Mouse (Mus musculus): Measurements from ENCODE around the gene Foxe3.

Gene Foxe3

DNA sequence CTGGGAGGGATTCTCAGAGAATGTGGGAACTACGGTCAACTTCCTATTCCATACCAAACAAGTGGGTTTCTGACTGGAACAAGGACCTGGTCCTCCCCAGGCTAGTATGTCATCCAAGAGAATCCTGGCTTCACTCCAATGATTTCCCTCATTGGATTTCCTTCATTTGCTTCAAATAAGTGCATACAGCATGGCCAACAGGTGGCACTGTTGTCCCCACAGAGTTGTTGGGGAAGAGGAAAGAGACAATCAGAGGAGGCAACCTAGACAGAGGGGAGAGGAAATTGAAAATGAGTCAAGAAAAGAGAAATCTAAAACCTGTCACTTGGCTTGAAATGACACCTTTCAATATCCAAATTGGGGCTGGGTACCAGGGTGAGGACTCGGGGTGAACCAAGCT lies 8.7 kb downstream of the Foxe3 start:
- DNase-seq (ENCODE audit: low spot score in 2 of 2) = peak in 1 of 2 experiments; percentile 21

DNA sequence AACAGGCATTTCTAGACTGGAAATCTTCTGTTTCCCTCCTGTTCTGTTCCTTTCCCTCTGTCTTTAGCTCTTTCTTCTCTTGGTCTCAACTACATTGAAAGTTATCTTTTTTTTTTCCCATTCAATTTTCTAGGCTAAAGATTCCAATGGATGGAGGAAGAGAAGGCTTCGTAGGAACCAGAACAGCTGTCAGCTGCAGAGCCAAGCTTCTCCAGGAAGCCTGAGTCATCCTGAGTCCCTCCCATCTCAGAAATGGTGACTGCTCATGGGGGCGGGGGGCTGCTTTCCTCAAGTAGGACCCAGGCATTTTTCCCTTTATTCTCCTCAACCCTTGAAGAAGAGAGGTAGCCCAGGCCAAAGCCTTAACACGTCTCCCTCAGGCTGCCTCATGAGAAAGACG lies 9.8 kb downstream of the Foxe3 start:
- DNase-seq (ENCODE audit: low spot score in 2 of 2) = no peak

DNA sequence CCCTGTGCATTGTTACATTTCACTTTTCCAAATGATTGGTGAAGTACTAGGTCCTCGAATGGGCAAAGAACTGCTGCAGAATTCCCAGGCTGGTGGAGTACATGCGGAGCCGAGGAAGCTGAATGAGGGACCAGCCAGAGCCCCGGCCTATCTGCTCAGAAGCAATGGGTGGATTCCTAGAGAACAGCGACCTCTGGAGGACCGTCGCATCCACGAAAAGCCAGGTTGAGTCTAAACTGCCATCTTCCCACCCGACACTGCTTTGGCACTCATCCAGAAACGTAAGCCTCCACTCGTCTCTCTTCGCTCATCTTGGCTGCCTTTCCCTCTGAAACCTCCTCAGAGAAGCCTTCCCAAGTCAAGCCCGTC lies 12.2 kb downstream of the Foxe3 start:
- peak in 1 of 2 experiments; percentile 24 for DNase-seq (ENCODE audit: low spot score in 2 of 2)

DNA sequence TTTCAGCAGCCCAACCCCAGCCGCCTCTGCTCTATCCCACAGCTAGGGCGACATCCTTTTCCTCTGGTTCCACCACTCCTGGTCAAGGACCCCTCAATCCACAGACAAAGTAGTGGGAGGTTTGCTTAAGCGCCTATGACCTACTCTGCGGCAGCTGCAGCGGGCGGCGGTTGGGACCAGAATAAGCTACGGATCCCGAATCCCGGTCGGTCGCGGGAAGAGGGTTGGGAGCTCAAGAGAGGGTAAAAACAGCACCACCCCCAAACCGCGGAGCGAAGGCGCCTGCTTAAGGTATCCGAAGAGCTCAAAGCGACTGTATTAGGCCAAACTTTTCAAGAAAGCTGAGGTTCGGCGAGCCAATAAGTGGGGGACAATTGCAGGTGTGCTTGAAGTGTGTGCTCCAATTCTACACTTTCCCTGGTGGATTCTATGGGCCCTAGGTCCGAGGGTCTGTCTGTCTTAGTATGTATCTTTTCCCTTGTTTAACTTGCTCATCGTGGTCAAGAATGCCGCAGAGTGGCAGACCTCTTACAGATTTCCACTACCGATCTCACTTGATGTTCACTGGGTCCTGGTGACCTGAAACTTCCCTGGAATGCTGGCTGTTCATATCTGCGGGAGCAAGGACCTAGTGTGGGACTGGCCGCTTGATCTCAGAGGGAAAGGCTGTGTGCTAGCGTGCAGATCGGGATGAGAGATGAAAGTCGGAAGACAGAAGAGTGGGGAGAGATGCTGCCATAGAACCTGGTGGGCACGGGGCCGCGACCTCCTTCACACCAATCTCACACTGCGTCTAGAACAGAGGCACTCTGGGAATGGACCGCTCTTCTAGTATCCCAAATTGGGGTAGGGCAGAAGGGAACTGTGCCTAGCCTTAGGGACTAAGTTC lies 12.9 kb downstream of the Foxe3 start:
- DNase-seq (ENCODE audit: low spot score in 2 of 2) = no peak

DNA sequence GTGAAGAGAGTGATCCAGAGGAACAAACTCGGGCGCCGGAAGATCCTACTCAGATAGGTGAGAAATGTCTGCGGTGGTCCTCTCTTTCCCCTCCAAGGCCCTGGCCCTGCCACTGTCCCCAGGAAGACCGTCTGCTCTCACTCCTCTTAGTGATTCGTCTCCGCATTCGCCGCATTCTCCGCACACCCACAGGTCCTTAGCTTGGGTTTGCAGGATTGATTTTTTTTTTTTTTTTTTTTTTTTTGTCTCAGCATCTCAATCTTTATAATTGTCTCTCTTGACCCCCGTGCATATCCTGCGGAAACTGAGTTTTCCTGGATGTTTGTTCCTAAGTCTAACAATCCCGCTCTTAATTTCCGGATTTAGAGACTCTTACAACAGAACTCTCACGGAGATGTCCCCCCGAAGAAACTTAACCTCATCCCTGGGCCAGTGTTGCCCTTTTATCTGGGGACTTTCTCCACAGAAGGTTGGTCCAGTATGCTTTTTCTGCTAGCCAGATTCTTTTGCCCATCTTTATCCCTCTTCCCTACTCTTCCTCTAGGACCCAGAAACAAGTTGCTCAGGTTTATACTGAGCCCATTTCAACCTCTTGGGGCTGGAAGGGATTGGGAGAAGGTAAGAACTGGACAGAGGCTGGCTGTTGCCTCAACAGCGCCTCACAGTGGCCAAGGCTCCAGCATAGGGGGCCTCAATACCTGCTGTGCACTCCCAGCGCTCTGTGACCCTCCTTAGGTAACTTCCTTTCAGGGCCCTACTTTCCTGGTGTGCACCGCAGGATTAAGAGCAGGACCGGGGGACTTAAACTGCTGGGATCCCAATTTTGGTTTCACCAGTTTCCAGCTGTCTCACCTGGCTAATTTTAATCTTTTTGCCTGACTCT lies 16.0 kb downstream of the Foxe3 start:
- DNase-seq (ENCODE audit: low spot score in 2 of 2) = peak; percentile 11 to 25

DNA sequence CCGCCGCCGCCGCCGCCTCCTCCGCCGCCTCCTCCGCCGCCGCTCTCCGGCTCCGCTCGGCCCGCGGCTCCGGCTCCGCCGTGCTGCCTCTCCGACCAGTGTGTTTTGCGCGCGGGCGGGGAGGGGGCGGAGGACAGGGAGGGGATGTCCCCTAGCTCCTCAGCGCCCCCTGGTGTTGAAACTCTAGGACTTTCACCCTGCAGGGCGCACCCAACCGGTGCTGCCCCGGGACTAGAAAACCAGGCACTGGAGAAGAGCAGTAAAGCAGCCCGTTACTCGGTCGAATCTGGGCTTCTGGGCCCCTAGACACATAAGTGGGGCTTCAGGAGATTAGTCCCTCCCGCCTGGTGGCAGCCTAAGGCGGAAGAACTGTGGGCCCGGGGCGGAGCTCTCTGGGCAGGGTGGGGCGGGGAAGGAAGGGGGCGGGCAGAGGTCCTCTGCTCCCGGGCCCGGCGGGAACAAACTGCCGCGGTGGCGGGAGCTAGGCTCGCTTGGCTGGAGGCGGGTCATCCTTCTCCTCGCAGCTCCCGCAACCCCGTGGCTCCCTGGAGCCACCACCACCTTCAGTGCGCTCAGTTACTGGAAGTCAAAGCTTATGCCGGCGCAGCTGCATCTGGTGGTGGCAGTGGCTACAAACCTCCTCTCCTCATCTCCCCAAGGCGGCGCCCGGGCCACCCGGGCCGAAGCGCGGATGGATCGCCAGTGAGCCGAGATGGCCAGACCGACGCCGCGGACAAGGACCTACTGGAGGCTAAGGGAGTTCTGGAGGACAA lies 16.8 kb downstream of the Foxe3 start, which contains the start of gene Foxd2:
Gene Foxd2 (minus strand): TSS at position 45 of the 773 bp plus-strand sequence.
- peak; percentile 87 to 89 for DNase-seq (ENCODE audit: low spot score in 2 of 2)

DNA sequence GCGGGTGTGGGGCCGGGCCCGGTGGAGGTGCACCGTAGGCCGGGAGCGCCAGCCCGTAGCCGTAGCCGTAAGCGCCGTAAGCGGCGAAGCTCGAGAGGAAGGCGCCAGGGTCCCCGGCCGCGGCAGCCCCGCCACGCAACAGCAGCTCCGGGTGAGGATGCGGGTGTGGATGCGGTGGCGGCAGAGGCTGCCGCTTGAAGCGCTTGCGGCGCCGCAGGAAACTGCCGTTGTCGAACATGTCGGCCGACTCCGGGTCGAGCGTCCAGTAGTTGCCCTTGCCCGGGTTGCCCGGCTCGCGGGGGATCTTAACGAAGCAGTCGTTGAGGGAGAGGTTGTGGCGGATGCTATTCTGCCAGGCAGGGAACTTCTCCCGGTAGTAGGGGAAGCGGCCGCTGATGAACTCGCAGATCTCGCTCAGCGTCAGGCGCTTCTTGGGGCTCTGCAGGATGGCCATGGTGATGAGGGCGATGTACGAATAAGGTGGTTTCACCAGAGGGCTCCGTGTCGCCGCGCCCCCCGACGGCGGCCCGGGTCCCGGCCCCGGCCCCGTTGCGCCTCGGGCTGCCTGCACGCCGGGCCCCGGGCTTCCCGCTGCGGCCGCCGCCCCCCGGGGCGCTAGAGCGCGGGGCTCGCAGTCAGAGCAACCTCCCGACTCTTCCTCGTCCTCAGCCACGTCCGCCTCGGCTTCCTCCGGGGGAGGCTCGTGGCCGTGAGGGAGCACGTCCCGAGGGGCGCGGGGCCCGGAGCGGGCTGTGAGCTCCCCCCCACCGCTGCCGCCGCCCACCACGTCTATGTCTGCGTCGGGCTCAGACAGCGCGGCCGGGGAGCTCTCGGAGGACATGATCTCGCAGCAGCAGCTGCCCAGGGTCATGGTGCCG lies 17.6 kb downstream of the Foxe3 start:
- DNase-seq (ENCODE audit: low spot score in 2 of 2) = peak; percentile 35 to 38

DNA sequence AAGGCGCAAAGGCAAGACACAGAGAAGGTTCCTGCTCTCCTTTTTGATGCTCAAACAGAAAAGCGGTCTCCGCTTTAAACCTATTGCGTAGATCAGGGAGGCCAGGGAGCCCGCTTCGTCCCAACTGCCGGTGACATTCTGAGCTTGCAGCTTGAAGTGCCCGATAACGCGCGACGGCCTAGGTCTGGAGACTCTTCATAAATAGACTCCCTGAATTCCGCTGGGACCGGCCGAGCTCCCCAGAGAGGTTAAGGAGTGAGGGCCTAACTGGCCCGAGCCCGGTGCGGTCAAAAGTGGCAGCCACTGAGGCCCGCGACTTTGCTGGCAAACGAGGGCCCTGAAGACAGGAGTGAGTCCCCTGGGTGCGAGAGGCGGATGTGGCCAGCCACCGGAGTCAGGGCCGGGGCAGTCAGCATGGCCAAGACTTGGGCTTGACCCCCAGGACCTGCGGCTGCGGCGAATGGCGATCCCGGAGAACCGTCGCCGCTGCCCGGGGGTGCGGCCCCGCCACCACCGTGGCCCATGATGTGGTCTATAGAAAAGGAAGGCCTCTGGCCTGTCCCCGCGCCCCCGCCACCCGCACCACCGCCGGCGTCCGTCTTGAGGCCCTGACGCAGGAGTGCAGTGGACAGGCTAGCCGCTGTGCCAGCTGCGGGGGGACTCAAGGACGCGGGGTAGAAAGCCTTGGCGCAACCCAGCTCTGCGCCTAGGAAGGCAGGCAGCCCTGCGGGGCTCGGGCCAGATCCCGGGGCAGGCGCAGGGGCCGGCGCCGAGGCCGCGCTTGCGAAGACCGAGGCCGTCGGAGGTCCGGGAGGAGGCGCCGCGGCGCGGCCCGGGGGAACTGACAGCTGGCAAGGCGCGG lies 18.5 kb downstream of the Foxe3 start:
- DNase-seq (ENCODE audit: low spot score in 2 of 2) = no peak

DNA sequence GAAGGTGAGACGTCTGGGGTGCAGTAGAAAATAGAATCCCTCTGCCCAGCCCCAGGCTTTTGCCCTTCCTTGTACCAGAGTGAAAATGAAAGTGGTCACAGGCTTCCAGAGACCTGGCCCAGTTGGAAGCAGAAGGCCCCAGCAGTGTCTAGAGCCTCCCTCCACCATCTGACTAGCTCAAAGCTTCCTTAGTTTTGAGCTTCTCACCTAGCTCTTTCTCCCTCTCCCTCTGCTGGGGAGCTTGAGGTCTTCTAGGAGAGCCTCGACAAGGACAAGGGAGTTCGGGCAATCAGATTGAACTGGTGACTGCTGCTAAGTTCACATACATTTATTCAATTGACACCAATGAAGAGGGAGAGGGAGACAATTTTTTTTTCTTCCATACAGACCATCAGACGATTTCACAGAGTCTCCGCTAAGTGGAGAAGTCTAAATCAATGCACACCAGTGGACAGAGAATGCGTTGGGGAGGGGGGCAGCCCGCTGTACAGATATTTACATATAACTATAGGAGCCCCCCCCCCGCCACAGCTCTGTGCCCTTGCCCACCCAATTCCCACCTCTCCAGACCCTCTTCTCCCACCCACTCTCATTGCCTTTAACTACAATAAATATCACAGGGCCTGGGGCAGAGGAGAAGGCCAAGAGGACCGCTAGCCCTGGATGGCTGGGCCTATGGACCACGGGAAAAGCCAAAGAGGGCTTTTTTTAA lies 19.7 kb downstream of the Foxe3 start:
- no peak for DNase-seq (ENCODE audit: low spot score in 2 of 2)

DNA sequence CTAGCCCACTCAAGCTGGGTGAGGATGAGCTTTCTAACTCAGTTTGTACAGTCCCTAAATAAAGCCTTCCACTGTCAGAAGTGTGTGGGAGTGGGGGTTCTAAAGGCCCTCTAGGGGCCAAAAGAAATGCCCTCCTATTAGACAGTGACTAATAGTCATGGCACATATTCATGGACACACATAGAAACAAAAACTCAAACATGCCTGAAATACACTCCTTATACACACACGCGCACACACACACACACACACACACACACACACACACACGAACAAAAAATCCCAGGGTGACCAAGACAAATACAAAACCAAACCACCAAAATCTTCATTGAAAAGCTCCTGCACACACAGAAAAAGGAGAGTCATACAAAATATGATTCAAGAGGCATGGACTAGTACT lies 20.3 kb downstream of the Foxe3 start:
- no peak for DNase-seq (ENCODE audit: low spot score in 2 of 2)

DNA sequence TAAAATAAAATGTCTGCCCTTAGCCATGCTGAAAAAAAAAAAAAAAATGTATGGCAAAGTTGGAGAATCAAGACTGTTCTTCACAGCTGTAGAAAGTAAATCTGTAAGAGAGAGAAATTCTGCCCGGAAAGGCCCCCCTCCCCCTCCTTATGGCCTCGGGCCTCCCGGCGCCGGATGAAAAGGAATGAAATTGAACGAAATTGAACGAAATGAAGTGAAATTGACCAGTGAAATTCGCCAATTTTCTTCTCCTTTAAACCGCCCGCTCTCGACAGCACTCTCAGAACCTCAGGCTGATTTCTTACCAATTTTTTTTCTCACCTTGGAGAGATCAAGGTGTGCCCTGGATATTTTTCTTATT lies 22.4 kb downstream of the Foxe3 start:
- no peak for DNase-seq (ENCODE audit: low spot score in 2 of 2)

DNA sequence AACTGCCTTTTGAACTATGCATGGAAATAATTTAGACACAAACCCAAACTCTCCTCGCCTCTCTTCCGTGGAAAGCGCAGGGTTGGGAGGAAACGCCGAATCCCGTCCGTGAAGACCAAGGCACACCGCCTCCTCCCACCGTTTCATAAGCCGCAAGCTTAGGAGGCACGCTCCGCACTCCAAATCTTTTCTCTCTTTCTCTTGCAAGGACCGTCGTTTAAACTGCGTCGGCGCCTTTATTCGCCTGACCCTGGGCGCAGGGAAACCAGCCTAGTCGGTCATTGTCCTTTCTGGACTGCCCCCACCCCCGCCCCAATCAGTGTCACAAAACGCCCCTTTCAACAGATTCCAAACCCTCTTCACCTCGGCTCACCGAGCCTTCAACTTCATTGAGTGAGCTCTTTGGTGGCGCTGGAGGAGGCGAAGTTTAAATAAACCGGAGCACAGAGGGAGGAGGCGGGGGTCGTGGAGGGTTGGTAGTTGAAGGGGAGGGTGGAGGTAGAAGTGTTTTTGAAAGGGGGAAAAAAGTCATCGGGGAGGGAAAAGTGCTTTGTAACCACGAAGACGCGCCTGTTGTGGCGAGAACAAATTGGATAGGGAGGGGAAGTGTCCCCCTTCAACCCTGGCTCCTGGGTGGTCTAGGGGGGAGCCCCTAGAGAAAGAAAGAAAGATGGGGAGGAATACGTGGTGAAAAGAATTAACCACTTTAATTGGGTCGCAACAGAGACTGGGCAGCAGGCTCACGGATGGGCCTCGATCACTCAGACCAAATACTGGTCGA lies 23.0 kb downstream of the Foxe3 start:
- no peak for DNase-seq (ENCODE audit: low spot score in 2 of 2)

DNA sequence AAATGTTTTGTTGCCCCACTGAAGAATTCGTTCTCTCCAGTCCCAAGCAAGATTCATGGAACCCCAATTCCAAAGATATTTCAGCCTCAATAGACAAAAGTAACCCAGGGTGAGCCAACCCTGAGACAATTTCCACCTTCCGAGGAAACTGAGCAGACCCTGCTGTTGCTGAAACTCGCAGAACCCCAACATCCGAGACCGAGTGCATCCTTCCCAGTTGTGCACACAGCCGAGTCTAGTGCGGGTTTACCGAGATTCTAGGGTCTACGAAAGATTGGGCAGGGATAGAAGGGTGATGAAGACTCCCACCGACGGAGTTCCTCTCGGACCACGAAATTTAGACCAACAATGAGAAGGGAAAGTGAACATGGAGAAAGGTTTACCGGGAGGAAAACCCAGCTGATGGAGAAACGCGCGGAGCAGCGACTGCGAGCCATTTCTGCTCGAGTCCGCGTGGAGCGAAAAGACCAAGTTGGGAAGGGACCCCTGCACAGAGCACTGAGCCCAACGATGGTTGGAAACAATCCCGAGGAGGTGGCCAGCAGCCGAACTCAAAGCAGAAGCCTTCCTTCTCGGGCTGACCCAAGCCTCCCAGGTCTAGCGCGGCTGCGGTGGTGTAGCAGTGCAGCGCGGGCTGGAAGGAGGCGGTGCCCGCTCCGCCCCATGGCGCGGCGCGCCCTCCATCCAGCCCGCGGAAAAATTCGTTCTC lies 24.0 kb downstream of the Foxe3 start:
- no peak for DNase-seq (ENCODE audit: low spot score in 2 of 2)

DNA sequence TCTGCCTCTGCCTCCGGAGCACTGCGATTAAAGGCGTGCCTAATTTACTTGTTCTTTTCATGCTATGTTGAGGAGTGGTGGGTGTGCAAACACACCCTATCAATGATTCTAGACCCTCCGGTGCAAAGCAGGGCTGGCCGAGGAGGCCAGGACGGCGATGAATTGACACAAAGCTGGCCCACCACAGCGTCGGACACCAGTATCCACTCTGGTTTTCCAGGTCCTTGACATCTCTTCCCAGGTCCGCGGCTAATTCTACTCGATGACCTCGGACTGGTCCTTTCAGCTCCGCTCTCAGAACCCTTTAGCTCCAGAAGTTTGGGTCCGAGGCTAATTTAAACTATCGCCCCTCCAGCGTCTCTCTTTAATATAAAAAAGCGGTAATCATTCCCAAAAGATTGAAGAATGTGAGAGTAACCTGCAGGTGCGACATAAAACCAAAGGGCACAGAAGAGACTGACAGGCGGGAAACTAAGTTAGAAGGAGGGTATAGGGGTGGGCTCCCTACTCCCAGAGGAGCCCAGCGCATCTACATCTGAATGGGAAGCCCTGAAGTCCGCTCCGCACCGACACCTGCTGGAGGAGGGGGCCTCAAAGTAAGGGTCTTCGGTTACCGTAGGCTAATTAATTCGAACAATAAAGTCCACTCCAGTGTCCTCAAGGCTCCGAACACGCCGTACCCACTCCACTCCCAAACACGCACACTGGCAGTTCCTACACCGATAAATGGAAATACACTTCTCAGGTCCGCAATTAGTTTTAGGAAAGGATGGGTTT lies 24.8 kb downstream of the Foxe3 start:
- no peak for DNase-seq (ENCODE audit: low spot score in 2 of 2)

DNA sequence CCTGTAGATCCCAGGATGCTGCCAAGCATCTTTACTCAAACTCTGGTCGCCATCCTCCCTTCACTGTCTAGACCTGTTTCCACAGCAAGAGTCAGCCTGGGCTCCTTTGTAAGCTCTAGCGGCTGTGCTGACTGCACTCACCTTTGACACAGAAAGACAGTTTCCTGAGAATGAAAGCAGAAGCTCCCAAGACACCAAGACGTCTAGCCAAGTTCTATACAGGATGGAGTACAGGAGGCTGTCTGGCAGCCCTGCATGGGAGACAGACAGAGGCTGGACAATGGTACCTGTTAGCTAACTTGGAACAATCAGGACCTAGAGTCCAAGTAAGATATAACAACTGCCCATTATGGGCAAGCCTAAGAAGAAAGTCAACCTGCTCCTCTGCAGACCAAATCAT lies 25.9 kb downstream of the Foxe3 start:
- DNase-seq (ENCODE audit: low spot score in 2 of 2) = no peak

DNA sequence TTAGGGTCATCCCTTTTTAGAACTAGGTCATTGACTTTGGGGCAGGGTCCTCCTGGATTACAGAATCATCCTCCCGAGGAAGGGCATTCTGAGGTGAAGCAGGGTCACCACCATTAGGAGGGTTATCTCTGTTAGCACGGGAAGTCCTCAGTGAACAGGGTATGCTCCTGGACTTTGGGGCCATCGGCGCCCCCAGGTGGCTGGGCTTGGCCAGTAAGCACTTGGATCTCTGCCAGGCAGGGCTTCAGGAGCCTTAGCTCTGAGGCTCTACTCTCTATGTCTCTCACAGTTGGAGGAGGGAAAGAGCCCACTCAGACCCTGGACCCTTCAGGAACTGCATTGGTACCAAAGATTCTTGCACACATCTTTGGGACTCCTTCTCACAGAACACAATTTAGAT lies 28.0 kb downstream of the Foxe3 start:
- no peak for DNase-seq (ENCODE audit: low spot score in 2 of 2)

DNA sequence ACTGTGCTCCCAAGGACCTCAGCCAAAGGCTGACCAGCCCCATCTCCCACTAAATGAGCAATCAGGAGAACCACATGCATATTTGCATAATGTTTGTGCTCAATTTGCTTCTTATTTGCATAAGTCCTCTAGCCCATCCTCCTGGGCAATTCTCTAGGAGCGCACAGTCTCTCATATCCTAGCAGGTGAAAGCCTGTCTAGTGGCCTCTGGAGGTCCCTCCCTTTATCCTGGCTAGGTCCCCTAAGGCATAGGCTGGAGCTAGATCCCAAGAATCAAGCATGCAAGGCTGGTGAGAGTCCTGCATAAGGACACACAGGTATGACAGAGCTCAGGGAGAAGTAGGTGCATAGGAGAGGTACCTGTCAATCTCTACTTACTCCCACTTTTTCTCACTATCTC lies 43.6 kb downstream of the Foxe3 start:
- no peak for DNase-seq (ENCODE audit: low spot score in 2 of 2)

Data from spleen, postnatal 36 days (tissue).